Mouse (Mus musculus) limb, embryonic 10.5 days (tissue): ENCODE results near the gene Ankrd44. TPM values are rescaled to one million over a fixed set of nuclear protein-coding genes. Genes with fewer than 3 reads are reported as not detected.

Experiments
- DNase-seq: peaks from one replicate; pipeline ENCODE4 v3.0.0-alpha.2; 2017; ENCODE audit warnings: low spot score
- H3K27ac ChIP-seq: fragments of 300-500 bp; sonication (generic); 2 replicates; pipeline ENCODE4 v1.5.1; 2016; ENCODE audit warnings: mild to moderate bottlenecking
- H3K27me3 ChIP-seq: fragments of 300-500 bp; sonication (generic); 2 replicates; pipeline ENCODE4 v1.6.1; 2016; ENCODE audit warnings: low read depth, mild to moderate bottlenecking; ENCODE audit not compliant: poor library complexity, severe bottlenecking
- H3K36me3 ChIP-seq: fragments of 300-500 bp; sonication (generic); 2 replicates; pipeline ENCODE4 v1.6.1; 2016; ENCODE audit warnings: mild to moderate bottlenecking, moderate library complexity
- H3K4me1 ChIP-seq: fragments of 300-500 bp; sonication (generic); 2 replicates; pipeline ENCODE4 v1.6.1; 2016
- H3K4me3 ChIP-seq: fragments of 300-500 bp; sonication (generic); 2 replicates; pipeline ENCODE4 v1.5.1; 2016; ENCODE audit warnings: mild to moderate bottlenecking, moderate library complexity
- H3K9me3 ChIP-seq: fragments of 300-500 bp; sonication (generic); replicated peaks from 2 replicates; pipeline ENCODE4 v1.6.1; 2016; ENCODE audit warnings: mild to moderate bottlenecking
- WGBS: fragments of 180-500 bp; shearing (Covaris S2); methylation state at CpG from one replicate; pipeline ENCODE4 v1.1.7; 2016; 5-methylcytosine and 5-hydroxymethylcytosine counted together
- polyA plus RNA-seq: library from polyadenylated mRNA; unstranded; fragments of >200 nt; fragmentation: Nextera tagmentation; extraction: Ambion mirVana; gene quantifications from 2 replicates; pipeline ENCODE4 v1.2.1, GENCODE M21; 2016

Ankrd44 gene
- polyA plus RNA-seq, 1 experiment from 2014 or later: 23.7 TPM

DNA sequence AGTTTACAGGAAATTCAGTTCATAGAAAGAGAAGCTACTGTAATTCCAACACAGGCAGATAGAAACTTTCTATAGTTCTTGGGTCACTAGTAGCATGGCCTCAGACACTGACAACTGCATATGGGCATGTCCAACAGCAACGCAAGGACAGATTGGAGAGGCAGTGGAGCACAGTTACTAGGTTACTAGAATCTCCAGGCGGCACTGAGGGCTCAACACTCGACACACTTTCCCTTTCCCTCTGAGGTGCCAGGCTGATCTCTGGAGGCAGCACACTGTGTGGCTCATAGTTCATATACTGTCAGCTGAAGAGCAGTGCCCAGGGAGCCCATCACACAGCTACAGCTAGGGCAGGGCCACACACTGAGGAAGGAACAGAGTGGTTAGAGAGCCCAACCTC is 118.4 kb downstream of the Ankrd44 start:
- Histone ChIP-seq H3K36me3 (no peaks in the 10 kb centered on the region), H3K4me3 (no peak overlapping the region), H3K27me3 (no peaks in the 10 kb centered on the region), H3K9me3 (no peaks in the 10 kb centered on the region), H3K4me1 (0 out of 2 replicates have a peak, but pooled peaks cover 4% of the 10 kb centered on the region), H3K27ac (no peak overlapping the region)
- WGBS: 85% methylated on average over 3 of the region's 3 CpGs
- DNase-seq: no peak

DNA sequence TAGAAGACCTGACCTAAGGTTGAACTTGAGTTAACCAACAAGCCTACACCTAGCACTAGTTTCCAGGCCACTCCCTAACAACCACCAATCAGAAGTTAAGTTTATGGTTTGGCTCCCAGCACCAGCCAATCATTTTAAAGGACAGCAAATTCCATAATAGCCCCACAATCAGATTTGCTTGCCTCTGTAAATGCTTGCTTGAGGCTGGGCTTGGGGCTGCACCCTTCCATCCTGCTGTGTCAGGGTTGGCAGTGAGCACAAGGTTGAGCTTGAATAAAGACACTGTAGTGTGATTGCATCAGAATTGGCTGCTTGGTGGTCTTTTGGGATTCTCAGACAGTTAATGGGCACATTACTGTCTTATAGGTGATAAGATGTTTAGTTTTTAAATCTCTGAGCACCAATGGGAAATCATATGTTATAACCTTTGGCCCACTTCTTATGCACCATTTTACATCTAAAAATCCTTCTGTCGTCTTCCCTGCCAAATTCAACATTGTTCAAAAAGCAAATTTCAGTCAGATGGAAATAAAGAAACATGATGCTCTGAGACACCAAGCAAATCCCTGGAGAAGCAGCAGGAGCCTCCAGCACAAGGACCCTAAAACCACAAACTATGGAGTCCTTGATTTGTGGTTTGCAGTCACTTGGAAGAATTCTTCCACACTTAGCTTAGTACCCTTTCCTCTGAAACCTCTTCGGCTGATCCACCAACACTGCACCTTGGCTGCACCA is 119.9 kb downstream of the Ankrd44 start:
- Histone ChIP-seq H3K27me3 (no peaks in the 10 kb centered on the region), H3K4me3 (no peak overlapping the region), H3K4me1 (0 out of 2 replicates have a peak, but pooled peaks cover 13% of the 10 kb centered on the region), H3K9me3 (no peaks in the 10 kb centered on the region), H3K27ac (no peak overlapping the region), H3K36me3 (no peaks in the 10 kb centered on the region)
- WGBS: 93% methylated on average over 2 of the region's 2 CpGs
- DNase-seq: no peak

DNA sequence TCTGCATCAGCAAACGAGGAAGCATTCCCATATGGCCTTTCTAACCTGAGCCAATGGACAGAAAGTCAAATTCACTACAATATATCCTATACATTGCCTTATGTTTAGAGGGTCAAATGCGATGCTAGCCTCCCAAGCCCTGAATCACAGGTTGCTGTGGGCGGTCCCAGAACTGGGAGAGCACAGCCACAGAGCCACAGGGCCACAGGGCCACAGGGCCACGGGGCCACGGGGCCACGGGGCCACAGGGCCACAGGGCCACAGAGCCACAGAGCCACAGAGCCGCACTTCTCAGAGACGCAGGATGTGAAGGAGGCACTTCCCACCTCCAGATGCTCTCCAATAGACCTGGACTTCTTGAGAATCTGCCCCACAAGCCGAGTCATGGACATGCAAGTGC is 121.8 kb downstream of the Ankrd44 start:
- H3K4me1 ChIP-seq: peaks cover 14% of the 10 kb centered on the region; the same call in 1 of the 2 replicates
- H3K36me3 ChIP-seq: no peaks in the 10 kb centered on the region
- H3K9me3 ChIP-seq: no peaks in the 10 kb centered on the region
- no peaks in the 10 kb centered on the region for H3K27me3 ChIP-seq
- no peak overlapping the region for H3K4me3 ChIP-seq
- no peak overlapping the region for H3K27ac ChIP-seq
- WGBS: 95% methylated on average over 9 of the region's 9 CpGs
- DNase-seq: no peak

DNA sequence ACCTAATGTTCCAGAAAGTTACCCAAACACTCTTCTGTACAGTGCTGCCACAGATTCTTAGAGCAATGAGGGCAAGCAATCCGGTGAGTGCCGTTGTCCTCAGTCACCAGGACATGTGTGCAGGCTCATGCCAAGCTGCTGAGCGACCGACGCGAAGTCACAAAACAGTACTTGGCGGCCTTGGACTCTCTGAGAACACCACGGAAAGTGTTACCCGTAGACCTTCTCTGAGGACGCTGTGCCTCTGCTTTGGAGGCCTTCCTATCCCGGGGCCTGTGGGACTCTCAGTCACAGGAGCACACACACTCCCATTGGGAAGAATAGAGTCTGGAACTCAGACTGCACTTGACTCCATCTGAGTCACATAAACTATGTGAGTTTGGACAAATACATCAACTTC is 123.5 kb downstream of the Ankrd44 start:
- 69% methylated on average over 11 of the region's 11 CpGs for WGBS

DNA sequence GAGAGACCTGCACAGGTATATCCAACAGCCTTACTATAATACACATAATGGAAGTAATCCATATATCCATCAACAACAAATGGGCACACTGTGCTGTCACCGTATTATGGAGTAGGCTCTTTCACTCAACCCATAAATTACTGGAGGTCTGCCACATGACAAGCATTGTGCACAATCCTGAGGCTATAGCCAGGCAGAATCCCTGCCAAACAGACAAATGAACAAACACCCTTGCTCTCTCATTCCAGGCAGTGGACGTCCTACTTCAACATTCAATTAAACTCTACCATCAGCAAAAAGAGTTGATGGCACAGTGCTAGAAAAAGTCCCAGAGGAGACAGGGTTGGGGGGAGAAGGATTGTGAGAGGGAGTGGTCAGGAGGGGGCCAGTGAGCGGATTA is 124.9 kb downstream of the Ankrd44 start:
- Histone ChIP-seq H3K27me3 (no peaks in the 10 kb centered on the region), H3K27ac (no peak overlapping the region), H3K9me3 (no peaks in the 10 kb centered on the region), H3K4me3 (no peak overlapping the region), H3K4me1 (peaks cover 16% of the 10 kb centered on the region; the same call in 1 of the 2 replicates), H3K36me3 (no peaks in the 10 kb centered on the region)
- 71% methylated on average over 3 of the region's 3 CpGs for WGBS
- DNase-seq: no peak

More for the DNA sequence above, 123.5 kb downstream of the Ankrd44 start:
- Histone ChIP-seq H3K27me3 (no peaks in the 10 kb centered on the region), H3K36me3 (no peaks in the 10 kb centered on the region), H3K4me1 (peaks cover 16% of the 10 kb centered on the region; the same call in 1 of the 2 replicates), H3K4me3 (no peak overlapping the region), H3K27ac (no peak overlapping the region), H3K9me3 (no peaks in the 10 kb centered on the region)
- DNase-seq: no peak

DNA sequence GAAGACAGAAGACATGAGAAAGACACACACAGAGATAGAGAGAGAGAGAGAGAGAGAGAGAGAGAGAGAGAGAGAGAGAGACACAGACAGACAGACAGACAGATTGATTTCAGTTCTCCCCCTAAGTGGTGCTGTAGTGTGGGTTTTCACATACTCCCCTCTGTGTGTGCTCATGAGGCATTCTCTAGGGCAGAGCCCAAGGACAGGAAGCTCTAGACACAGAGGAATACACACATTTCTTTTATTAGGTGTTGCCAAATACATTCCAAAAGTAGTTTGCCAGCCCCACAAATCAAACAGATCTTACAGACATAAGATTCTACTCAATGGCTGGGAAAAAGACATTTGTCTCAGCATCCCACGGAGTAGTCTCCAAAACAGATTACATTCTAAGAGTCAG is 126.8 kb downstream of the Ankrd44 start:
- H3K4me1 ChIP-seq: peaks cover 16% of the 10 kb centered on the region; the same call in 1 of the 2 replicates
- no peak overlapping the region for H3K27ac ChIP-seq
- 80% methylated on average over 1 of the region's 1 CpGs for WGBS
- H3K4me3 ChIP-seq: no peak overlapping the region
- no peaks in the 10 kb centered on the region for H3K27me3 ChIP-seq
- no peak for DNase-seq
- no peaks in the 10 kb centered on the region for H3K36me3 ChIP-seq
- no peaks in the 10 kb centered on the region for H3K9me3 ChIP-seq

DNA sequence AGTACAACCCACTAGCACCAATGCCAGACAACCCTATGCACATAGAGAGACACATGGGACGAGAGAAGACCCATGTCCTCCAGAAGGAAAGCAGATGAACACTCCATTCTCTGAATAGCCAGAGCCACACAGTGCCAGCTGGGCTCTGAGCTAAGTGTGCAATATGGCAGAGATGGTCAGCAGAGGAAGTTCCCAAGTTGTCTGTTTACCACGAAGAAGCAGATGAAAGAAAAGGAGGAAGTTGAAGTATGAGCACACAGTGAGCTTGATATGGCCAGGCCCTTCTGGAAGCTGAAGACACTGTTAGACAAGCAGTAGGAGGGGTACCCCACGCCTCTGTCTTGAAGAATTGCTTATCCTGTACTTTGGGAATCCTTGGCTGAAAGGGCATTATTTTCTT is 127.8 kb downstream of the Ankrd44 start:
- Histone ChIP-seq H3K4me1 (peaks cover 13% of the 10 kb centered on the region; the same call in 1 of the 2 replicates), H3K4me3 (no peak overlapping the region), H3K9me3 (no peaks in the 10 kb centered on the region), H3K27ac (no peak overlapping the region), H3K36me3 (no peaks in the 10 kb centered on the region), H3K27me3 (no peaks in the 10 kb centered on the region)
- DNase-seq: no peak
- WGBS: 80% methylated on average over 3 of the region's 3 CpGs

DNA sequence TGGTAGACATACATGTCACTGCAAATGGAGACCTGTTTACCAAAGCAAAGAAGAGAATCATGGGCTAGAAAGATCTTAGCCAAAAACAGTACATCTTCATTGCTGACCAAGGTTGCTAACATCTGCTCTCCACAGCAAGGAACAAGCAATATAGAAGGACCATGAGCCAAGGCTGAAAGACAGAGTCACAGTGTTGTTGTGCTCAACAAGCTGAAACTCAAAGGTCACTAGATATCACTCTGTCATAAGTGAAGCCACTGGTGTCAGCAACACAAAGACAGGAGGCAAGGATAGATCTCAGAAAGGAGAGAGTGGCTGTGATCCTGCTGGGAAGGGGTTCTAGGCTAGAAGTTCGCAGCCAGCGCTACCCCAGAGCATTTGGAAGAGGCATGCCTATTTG is 131.5 kb downstream of the Ankrd44 start:
- peaks cover 6% of the 10 kb centered on the region for H3K4me1 ChIP-seq
- no peak overlapping the region for H3K27ac ChIP-seq
- no peaks in the 10 kb centered on the region for H3K9me3 ChIP-seq
- no peaks in the 10 kb centered on the region for H3K36me3 ChIP-seq
- 96% methylated on average over 2 of the region's 2 CpGs for WGBS
- no peaks in the 10 kb centered on the region for H3K27me3 ChIP-seq
- no peak for DNase-seq
- no peak overlapping the region for H3K4me3 ChIP-seq

DNA sequence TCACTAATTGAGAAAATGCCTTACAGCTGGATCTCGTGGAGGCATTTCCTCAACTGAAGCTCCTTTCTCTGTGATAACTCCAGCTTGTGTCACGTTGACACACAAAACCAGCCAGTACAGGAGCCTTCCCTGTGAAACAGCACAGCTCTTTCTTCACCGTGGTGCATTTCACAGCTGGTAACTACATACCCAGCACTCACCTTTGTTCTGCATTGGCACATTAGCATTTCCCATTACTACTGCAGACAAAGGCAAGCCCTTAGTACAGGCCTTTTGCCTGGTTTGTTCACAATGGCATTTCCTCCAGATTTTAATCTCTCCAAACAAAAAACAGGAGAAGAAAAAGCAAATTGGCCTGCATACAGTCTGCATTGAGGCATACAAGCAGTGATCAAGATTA is 134.8 kb downstream of the Ankrd44 start:
- Histone ChIP-seq H3K27ac (no peak overlapping the region), H3K9me3 (no peaks in the 10 kb centered on the region), H3K4me1 (peaks cover 25% of the 10 kb centered on the region), H3K27me3 (no peaks in the 10 kb centered on the region), H3K36me3 (no peaks in the 10 kb centered on the region), H3K4me3 (no peak overlapping the region)
- no peak for DNase-seq
- WGBS: 46% methylated on average over 3 of the region's 3 CpGs

DNA sequence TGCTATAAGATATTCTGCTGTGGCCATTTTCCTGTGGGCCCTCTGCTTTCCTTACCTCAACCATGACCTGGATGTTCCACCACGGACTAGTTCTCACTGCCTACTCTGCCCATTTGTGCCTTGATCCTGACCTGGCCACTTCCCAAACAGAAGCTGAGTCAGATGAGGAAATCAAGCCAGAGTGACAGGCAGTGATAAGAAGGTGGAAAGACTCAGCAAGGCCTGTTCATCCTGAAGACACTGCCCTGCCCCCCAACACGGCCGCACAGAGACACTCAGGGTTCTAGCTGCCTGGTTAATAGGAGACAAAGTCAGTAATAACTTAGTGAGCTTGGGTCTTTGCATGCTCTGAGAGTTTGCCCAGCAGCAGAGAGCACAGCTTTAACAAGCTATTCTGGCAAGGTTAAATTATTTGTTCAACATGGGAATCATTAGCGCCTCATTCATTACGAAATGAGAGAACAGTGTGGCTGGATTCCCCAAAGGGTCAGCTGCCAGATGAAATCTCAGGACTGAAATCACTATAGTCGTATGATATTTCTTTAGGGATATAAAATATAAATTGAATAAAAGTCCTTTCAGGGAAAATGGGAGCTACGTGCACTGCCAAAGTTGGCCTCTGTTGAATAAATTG is 136.7 kb downstream of the Ankrd44 start:
- DNase-seq: no peak
- no peak overlapping the region for H3K27ac ChIP-seq
- no peaks in the 10 kb centered on the region for H3K27me3 ChIP-seq
- H3K4me1 ChIP-seq: peaks cover 25% of the 10 kb centered on the region
- H3K9me3 ChIP-seq: no peaks in the 10 kb centered on the region
- no peak overlapping the region for H3K4me3 ChIP-seq
- 72% methylated on average over 7 of the region's 7 CpGs for WGBS
- H3K36me3 ChIP-seq: no peaks in the 10 kb centered on the region

DNA sequence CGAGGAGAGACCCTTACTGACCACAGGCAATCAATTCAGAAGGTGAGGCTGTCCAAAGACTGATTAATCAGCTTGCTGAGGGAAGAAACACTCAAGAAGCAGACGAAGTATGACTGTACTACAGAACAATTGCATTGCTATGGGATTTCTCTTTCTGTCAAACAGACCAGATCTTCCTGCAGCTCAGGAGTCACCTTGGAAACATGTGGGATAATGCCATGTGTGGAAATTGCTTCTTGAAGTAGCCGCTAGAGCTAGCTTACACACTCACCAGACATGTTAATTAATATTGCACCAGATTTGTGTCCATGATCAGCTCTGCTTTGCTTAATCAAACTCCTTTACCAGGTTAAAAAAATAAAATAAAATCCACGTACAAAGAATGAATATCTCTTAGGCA is 137.8 kb downstream of the Ankrd44 start:
- DNase-seq: no peak
- WGBS: 67% methylated on average over 4 of the region's 4 CpGs
- no peak overlapping the region for H3K27ac ChIP-seq
- H3K9me3 ChIP-seq: no peaks in the 10 kb centered on the region
- no peaks in the 10 kb centered on the region for H3K27me3 ChIP-seq
- no peaks in the 10 kb centered on the region for H3K36me3 ChIP-seq
- H3K4me3 ChIP-seq: no peak overlapping the region
- H3K4me1 ChIP-seq: peaks cover 25% of the 10 kb centered on the region

DNA sequence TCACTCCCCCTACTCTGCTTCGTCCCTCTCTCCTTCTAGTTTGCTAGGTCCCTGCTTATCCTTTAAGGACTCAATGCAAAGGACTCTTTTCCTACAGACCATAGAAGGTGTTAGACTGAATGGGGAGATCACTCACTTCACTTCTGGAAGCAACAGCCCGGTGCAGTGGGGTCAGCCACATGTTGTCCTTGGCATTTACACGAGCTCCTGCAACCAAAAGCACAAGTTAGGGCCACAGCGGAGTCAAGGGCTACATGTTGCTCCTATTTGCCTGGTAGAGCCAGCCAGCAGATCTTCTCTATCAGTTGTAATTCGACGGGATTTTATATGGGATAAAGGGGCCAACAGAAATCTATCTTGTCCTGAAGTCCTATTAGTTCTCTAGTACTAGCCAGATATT is 148.0 kb downstream of the Ankrd44 start:
- Histone ChIP-seq H3K27ac (no peak overlapping the region), H3K4me1 (0 out of 2 replicates have a peak, but pooled peaks cover 3% of the 10 kb centered on the region), H3K9me3 (no peaks in the 10 kb centered on the region), H3K27me3 (no peaks in the 10 kb centered on the region), H3K4me3 (no peak overlapping the region), H3K36me3 (no peaks in the 10 kb centered on the region)
- no peak for DNase-seq
- WGBS: 91% methylated on average over 6 of the region's 6 CpGs

DNA sequence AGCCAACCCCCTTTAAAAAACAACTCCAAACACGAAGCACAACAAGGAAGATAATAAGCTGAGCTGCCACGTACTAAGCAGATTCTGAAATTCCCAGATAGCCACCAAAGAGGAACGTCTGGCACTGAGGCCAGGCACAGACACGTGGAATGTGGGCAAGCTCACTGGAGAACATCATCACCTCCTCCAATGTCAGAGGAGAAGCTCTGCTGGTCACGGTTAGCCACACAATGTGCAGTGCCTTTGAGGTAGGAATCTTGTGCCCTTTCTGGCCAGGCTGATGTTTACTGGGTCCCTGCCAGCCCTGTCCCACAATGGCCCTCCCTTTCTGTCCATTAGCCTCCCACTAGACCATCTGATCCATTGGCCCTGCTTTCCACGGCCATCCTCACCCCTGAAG is 149.1 kb downstream of the Ankrd44 start:
- H3K27ac ChIP-seq: no peak overlapping the region
- H3K9me3 ChIP-seq: no peaks in the 10 kb centered on the region
- DNase-seq: no peak
- no peak overlapping the region for H3K4me3 ChIP-seq
- 0 out of 2 replicates have a peak, but pooled peaks cover 3% of the 10 kb centered on the region for H3K4me1 ChIP-seq
- H3K27me3 ChIP-seq: no peaks in the 10 kb centered on the region
- no peaks in the 10 kb centered on the region for H3K36me3 ChIP-seq
- 81% methylated on average over 6 of the region's 6 CpGs for WGBS
